In the genomic region with DNA sequence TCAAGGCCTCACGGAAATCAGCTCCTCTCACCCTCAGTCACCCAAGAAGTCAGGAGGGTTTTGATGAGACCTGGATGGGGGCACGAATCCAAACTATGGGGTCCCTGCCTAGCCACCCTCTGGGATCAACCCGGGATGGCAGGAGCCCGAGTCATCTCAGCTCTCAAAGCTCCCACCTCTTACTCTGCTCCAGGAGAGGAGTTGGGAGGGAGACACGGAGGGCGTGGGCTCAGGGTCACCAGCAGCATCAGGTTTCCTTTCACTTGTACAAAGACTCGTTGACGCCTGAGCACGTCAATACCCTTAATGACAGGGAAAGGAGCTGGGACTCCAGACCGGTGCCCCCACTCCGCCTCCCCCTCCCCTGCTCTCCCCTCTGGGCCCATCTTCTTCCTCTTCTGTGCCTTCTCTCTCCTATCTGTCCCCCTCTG, we compare ENCODE assay signal across 8 mouse cellular contexts.
A peak's percentile ranks its signal among the peaks of the same experiment; 100 is the strongest.
DNase-seq lines count a peak whose midpoint lies in the region; ATAC-seq and TF ChIP-seq lines count a peak whose summit lies in the region.

No protein-coding gene starts in this region.

- H3K27me3 ChIP-seq in heart, embryonic 15.5 days = peaks cover 7% of the 10 kb centered on the region; the same call in 1 of the 2 replicates
- H3K27me3 ChIP-seq in MEL (ENCODE audit: control insufficient read depth in 1 of 2, insufficient read depth in 2 of 2, low read length in 2 of 2) = no peaks in the 10 kb centered on the region; a peak in 1 of 4 replicates
- peaks cover 7% of the 10 kb centered on the region; the same call in 1 of the 2 replicates for H3K27me3 ChIP-seq in forebrain, postnatal 0 days (ENCODE audit: insufficient read depth, low read length)
- peaks cover 11% of the 10 kb centered on the region; the same call in 1 of the 2 replicates for H3K27me3 ChIP-seq in midbrain, embryonic 14.5 days (ENCODE audit: control insufficient read depth, insufficient read depth, low read length)

- H3K27ac ChIP-seq in heart, embryonic 15.5 days = no peak overlapping the region
- no peak overlapping the region; the same call in 1 of the 2 replicates for H3K27ac ChIP-seq in MEL (ENCODE audit: control insufficient read depth, low read depth, low read length)
- no peak overlapping the region for H3K27ac ChIP-seq in forebrain, postnatal 0 days (ENCODE audit: low read depth, low read length)
- H3K27ac ChIP-seq in midbrain, embryonic 14.5 days (replicated peaks; ENCODE audit: low read depth, low read length) = no peak overlapping the region

- TF ChIP-seq CTCF in MEL (IDR thresholded peaks at IDR 0.05 in 2 of 3, conservative IDR thresholded peaks at IDR 0.05 in 1 of 3; ENCODE audit: control insufficient read depth in 1 of 3, insufficient read depth in 1 of 3, low read depth in 2 of 3, low read length in 3 of 3, poor library complexity in 1 of 3, severe bottlenecking in 1 of 3) = no peak
- TF ChIP-seq CTCF in forebrain, postnatal 0 days (IDR thresholded peaks at IDR 0.05; ENCODE audit: low read depth) = no peak

- no peak for DNase-seq in heart, adult 11 months
- DNase-seq in MEL (ENCODE audit: low read depth, low spot score) = peak; percentile 24
- no peak for DNase-seq in forebrain, postnatal 0 days
- no peak for DNase-seq in midbrain, embryonic 14.5 days
- no peak for DNase-seq in left cerebral cortex, adult 11 months (ENCODE audit: low spot score)
- DNase-seq in right cerebral cortex, postnatal 10 days (ENCODE audit: low spot score in 2 of 2) = no peak
- DNase-seq in right cerebral cortex, postnatal 14 days = no peak

- peak overlapping the region; percentile 90 for H3K4me2 ChIP-seq in heart, embryonic 15.5 days
- peak overlapping the region; percentile 65; the same call in 1 of the 2 replicates for H3K4me2 ChIP-seq in forebrain, postnatal 0 days (ENCODE audit: low read depth)
- H3K4me2 ChIP-seq in midbrain, embryonic 14.5 days (ENCODE audit: low read length) = peak overlapping the region; percentile 77; the same call in 1 of the 2 replicates

- H3K4me1 ChIP-seq in heart, embryonic 15.5 days (replicated peaks) = peaks cover 47% of the 10 kb centered on the region
- H3K4me1 ChIP-seq in MEL (ENCODE audit: control insufficient read depth in 1 of 2, insufficient read depth in 2 of 2, low read length in 2 of 2) = peaks cover 0 to 8% of the 10 kb centered on the region in 2 experiments; a peak in 1 of 4 replicates
- no peaks in the 10 kb centered on the region for H3K4me1 ChIP-seq in forebrain, postnatal 0 days (ENCODE audit: insufficient read depth)
- H3K4me1 ChIP-seq in midbrain, embryonic 14.5 days (ENCODE audit: control insufficient read depth, insufficient read depth, low read length) = peaks cover 8% of the 10 kb centered on the region; the same call in 1 of the 2 replicates

- H3K9me3 ChIP-seq in heart, embryonic 15.5 days (replicated peaks) = no peaks in the 10 kb centered on the region
- no peaks in the 10 kb centered on the region for H3K9me3 ChIP-seq in MEL (replicated peaks; ENCODE audit: insufficient read depth, low read length)
- no peaks in the 10 kb centered on the region for H3K9me3 ChIP-seq in forebrain, postnatal 0 days (ENCODE audit: low read length)
- no peaks in the 10 kb centered on the region for H3K9me3 ChIP-seq in midbrain, embryonic 14.5 days (ENCODE audit: control insufficient read depth, low read length)

- H3K9ac ChIP-seq in heart, embryonic 15.5 days = no peak overlapping the region
- H3K9ac ChIP-seq in MEL (ENCODE audit: control insufficient read depth, low read depth, low read length, poor library complexity, severe bottlenecking) = peak overlapping the region; percentile 56
- H3K9ac ChIP-seq in forebrain, postnatal 0 days = no peak overlapping the region
- H3K9ac ChIP-seq in midbrain, embryonic 14.5 days (replicated peaks; ENCODE audit: low read length) = peak overlapping the region; percentile 57

- ATAC-seq in heart, embryonic 15.5 days (replicated peaks; ENCODE audit: insufficient number of reproducible peaks, insufficient read depth, low FRiP score, low read depth) = no peak
- no peak for ATAC-seq in forebrain, postnatal 0 days
- 0 out of 2 replicates have a peak, but pooled peaks have one; percentile 25 for ATAC-seq in midbrain, embryonic 14.5 days (ENCODE audit: low FRiP score, low TSS enrichment)

- H3K36me3 ChIP-seq in heart, embryonic 15.5 days = no peaks in the 10 kb centered on the region
- H3K36me3 ChIP-seq in MEL (ENCODE audit: control insufficient read depth in 1 of 2, insufficient read depth in 2 of 2, low read length in 2 of 2) = no peaks in the 10 kb centered on the region
- H3K36me3 ChIP-seq in forebrain, postnatal 0 days (ENCODE audit: insufficient read depth) = no peaks in the 10 kb centered on the region
- no peaks in the 10 kb centered on the region for H3K36me3 ChIP-seq in midbrain, embryonic 14.5 days (ENCODE audit: control insufficient read depth, insufficient read depth, low read length)

- TF ChIP-seq RAD21 in MEL (IDR thresholded peaks at IDR 0.05; ENCODE audit: low read depth, low read length) = no peak

- H3K4me3 ChIP-seq in heart, embryonic 15.5 days = peak overlapping the region; percentile 59; the same call in 1 of the 2 replicates
- H3K4me3 ChIP-seq in MEL (ENCODE audit: control insufficient read depth in 1 of 2, insufficient read depth in 1 of 2, low read depth in 2 of 2, low read length in 2 of 2) = peak overlapping the region; percentile 38 to 52; a peak in 3 of 4 replicates
- H3K4me3 ChIP-seq in forebrain, postnatal 0 days (ENCODE audit: low read depth, low read length) = no peak overlapping the region
- peak overlapping the region; percentile 44 for H3K4me3 ChIP-seq in midbrain, embryonic 14.5 days (replicated peaks; ENCODE audit: low read depth, low read length)

- H3K79me2 ChIP-seq in MEL (ENCODE audit: control insufficient read depth, insufficient read depth, low read length, poor library complexity) = no peaks in the 10 kb centered on the region; the same call in 1 of the 2 replicates

- TF ChIP-seq EP300 in MEL (IDR thresholded peaks at IDR 0.05; ENCODE audit: low read depth in 1 of 2, low read length in 2 of 2) = no peak

- TF ChIP-seq POLR2A in MEL (IDR thresholded peaks at IDR 0.05; ENCODE audit: control insufficient read depth in 1 of 2, insufficient read depth in 1 of 2, low read depth in 1 of 2, low read length in 2 of 2, poor library complexity in 1 of 2) = no peak

- WGBS in heart, embryonic 15.5 days = 37% methylated on average over 11 of the region's 11 CpGs
- WGBS in forebrain, postnatal 0 days = 20% methylated on average over 11 of the region's 11 CpGs
- WGBS in midbrain, embryonic 14.5 days = 11% methylated on average over 11 of the region's 11 CpGs

TF ChIP-seq in MEL, 35 proteins besides CTCF, POLR2A, EP300 and RAD21:
- TF ChIP-seq MXI1 (IDR thresholded peaks at IDR 0.05; ENCODE audit: low read depth, low read length) (no peak), TCF12 (IDR thresholded peaks at IDR 0.05; ENCODE audit: low read depth, low read length) (no peak), ZC3H11A (IDR thresholded peaks at IDR 0.05; ENCODE audit: low read depth, low read length) (no peak), POLR2AphosphoS5 (IDR thresholded peaks at IDR 0.05; ENCODE audit: borderline replicate concordance, low read depth, low read length) (no peak)

Comparison
In these comparisons a context has a peak if more than half of its experiments do, and no peak if none do; other contexts are left out.
1. H3K9ac ChIP-seq: peak in MEL (single experiment) and midbrain, embryonic 14.5 days (single experiment); none in heart, embryonic 15.5 days (single experiment) and forebrain, postnatal 0 days (single experiment).
2. Peak in every context shown above with its lines, with median percentiles within 50 percentile points of each other: H3K4me2 ChIP-seq.